Mouse (Mus musculus) forebrain, embryonic 15.5 days (tissue): Measurements from ENCODE around the gene Cfap100. TPM values are rescaled to one million over a fixed set of nuclear protein-coding genes. Genes with fewer than 3 reads are reported as not detected.

Experiments
- ATAC-seq: fragments of 200-750 bp; cut with Nextera tagmentation; replicated peaks from 2 replicates; pipeline ENCODE4 v1.8.0; 2017; ENCODE audit warnings: mild to moderate bottlenecking, moderate TSS enrichment, moderate library complexity
- H3K27ac ChIP-seq: fragments of 300-500 bp; sonication (generic); replicated peaks from 2 replicates; pipeline ENCODE4 v1.5.1; 2015; ENCODE audit warnings: mild to moderate bottlenecking, inconsistent platforms
- H3K27me3 ChIP-seq: fragments of 300-500 bp; sonication (generic); 2 replicates; pipeline ENCODE4 v1.6.1; 2015; ENCODE audit warnings: inconsistent platforms
- H3K36me3 ChIP-seq: fragments of 300-500 bp; sonication (generic); 2 replicates; pipeline ENCODE4 v1.6.1; 2015; ENCODE audit warnings: mild to moderate bottlenecking, inconsistent platforms
- H3K4me1 ChIP-seq: fragments of 300-500 bp; sonication (generic); 2 replicates; pipeline ENCODE4 v1.6.1; 2015; ENCODE audit warnings: inconsistent platforms
- H3K4me2 ChIP-seq: fragments of 300-500 bp; sonication (generic); replicated peaks from 2 replicates; pipeline ENCODE4 v1.6.1; 2015; ENCODE audit warnings: mild to moderate bottlenecking, inconsistent platforms
- H3K4me3 ChIP-seq: fragments of 300-500 bp; sonication (generic); 2 replicates; pipeline ENCODE4 v1.5.1; 2015; ENCODE audit warnings: mild to moderate bottlenecking, inconsistent platforms
- H3K9ac ChIP-seq: fragments of 300-500 bp; sonication (generic); replicated peaks from 2 replicates; pipeline ENCODE4 v1.6.1; 2015; ENCODE audit warnings: mild to moderate bottlenecking, inconsistent platforms
- H3K9me3 ChIP-seq: fragments of 300-500 bp; sonication (generic); 2 replicates; pipeline ENCODE4 v1.6.1; 2016; ENCODE audit warnings: inconsistent platforms
- WGBS: fragments of 180-500 bp; shearing (Covaris S2); methylation state at CpG from one replicate; pipeline ENCODE4 v1.1.7; 2015; ENCODE audit warnings: mixed read lengths; 5-methylcytosine and 5-hydroxymethylcytosine counted together
- polyA plus RNA-seq: library from polyadenylated mRNA; unstranded; fragments of >200 nt; fragmentation: Nextera tagmentation; extraction: Ambion mirVana; gene quantifications from 2 replicates; pipeline ENCODE4 v1.2.1, GENCODE M21; 2015

The Cfap100 gene
- polyA plus RNA-seq, 1 experiment from 2014 or later, result 5.3 TPM

DNA sequence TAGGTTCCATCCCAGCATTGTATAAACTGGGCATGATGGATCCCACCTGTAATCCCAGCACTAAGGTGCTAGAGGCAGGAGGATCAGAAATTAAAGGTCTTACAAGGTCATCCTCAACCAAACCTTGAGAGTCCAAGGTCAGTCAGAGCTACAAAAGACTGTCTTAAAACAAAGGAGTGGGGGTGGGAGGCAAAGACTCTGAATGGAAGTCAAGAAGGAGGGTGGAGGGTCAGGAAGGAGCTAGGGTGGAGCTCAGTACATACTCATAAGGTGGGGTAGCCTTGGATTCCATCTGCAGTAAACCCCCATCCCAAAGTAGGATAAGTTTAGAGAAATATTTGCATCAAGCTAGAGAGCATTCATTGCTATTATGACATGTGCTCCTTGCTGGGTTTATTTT is 24.0 kb upstream of the Cfap100 start:
- no peak for ATAC-seq
- H3K4me1 ChIP-seq, result peaks cover 4% of the 10 kb centered on the region; the same call in 1 of the 2 replicates

GRCm38 (mm10) chr6:90451512-90451911 is 22.9 kb upstream of the Cfap100 start:
- peaks cover 10% of the 10 kb centered on the region; the same call in 1 of the 2 replicates for H3K4me1 ChIP-seq
- no peak overlapping the region for H3K4me3 ChIP-seq
- no peak overlapping the region for H3K27ac ChIP-seq
- no peaks in the 10 kb centered on the region for H3K9me3 ChIP-seq
- WGBS, result 92% methylated on average over 5 of the region's 5 CpGs
- H3K36me3 ChIP-seq, result no peaks in the 10 kb centered on the region
- no peak overlapping the region for H3K4me2 ChIP-seq
- H3K27me3 ChIP-seq, result no peaks in the 10 kb centered on the region
- no peak for ATAC-seq
- no peak overlapping the region for H3K9ac ChIP-seq

More for the DNA sequence above, 24.0 kb upstream of the Cfap100 start:
- Histone ChIP-seq H3K4me2 (no peak overlapping the region), H3K4me3 (no peak overlapping the region), H3K36me3 (no peaks in the 10 kb centered on the region), H3K9me3 (no peaks in the 10 kb centered on the region), H3K27ac (no peak overlapping the region), H3K9ac (no peak overlapping the region), H3K27me3 (no peaks in the 10 kb centered on the region)

DNA sequence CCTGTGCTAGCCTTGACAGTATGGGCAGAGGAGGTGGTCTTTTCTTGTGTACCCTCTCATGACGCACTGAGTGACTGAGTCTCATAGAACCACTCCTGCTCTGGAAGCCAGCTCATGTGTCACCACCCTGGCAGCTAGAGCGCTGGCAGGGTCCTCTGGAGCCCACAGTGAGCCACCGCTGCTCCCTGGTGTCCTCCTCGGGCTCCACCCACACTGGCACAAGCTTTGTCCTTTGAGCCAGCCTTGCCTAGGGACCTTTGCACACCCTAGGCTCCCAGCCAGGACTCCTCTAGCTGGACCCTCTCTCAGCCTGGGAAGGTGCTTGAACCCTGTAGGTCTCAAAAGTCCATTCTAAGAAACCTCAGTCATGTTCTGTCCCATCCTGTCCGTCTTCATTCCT is 22.1 kb upstream of the Cfap100 start:
- Histone ChIP-seq H3K4me3 (no peak overlapping the region), H3K27me3 (no peaks in the 10 kb centered on the region), H3K4me1 (peaks cover 10% of the 10 kb centered on the region; the same call in 1 of the 2 replicates), H3K9ac (no peak overlapping the region), H3K4me2 (no peak overlapping the region), H3K9me3 (no peaks in the 10 kb centered on the region), H3K36me3 (no peaks in the 10 kb centered on the region), H3K27ac (no peak overlapping the region)
- 65% methylated on average over 5 of the region's 5 CpGs for WGBS
- ATAC-seq, result peak; percentile 40; the same call in 1 of the 2 replicates

- no peak for ATAC-seq
- H3K4me3 ChIP-seq, result no peak overlapping the region
- H3K27me3 ChIP-seq, result no peaks in the 10 kb centered on the region
- H3K27ac ChIP-seq, result no peak overlapping the region
- peaks cover 10% of the 10 kb centered on the region; the same call in 1 of the 2 replicates for H3K4me1 ChIP-seq
- H3K9ac ChIP-seq, result no peak overlapping the region
- 27% methylated on average over 7 of the region's 7 CpGs for WGBS
- H3K9me3 ChIP-seq, result no peaks in the 10 kb centered on the region
- H3K36me3 ChIP-seq, result no peaks in the 10 kb centered on the region
- no peak overlapping the region for H3K4me2 ChIP-seq
Observed at GRCm38 (mm10) chr6:90450179-90450578, 21.6 kb upstream of the Cfap100 start.

DNA sequence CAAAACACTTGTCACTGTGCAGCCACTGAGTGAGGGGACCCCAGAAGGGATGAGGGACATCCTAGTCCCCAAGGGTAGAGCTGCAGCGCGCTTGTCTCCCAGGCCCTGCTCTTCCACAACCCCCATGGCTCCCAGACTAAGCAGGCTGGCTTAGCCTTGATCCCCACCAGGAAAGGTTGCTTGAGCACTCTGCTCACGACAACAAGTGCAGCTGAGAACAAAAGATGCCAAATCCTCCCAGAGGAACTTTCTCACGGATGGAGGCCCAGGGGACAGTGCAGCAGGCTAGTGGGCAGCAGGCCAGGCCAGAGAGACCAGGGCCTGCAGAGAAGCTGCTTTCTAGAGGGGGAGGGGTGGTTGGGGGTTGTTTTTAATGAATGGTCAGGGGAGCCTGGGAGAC is 18.3 kb upstream of the Cfap100 start:
- Histone ChIP-seq H3K27me3 (no peaks in the 10 kb centered on the region), H3K9me3 (no peaks in the 10 kb centered on the region), H3K36me3 (no peaks in the 10 kb centered on the region), H3K4me2 (no peak overlapping the region), H3K9ac (no peak overlapping the region), H3K4me3 (no peak overlapping the region), H3K27ac (no peak overlapping the region; the same call in 1 of the 2 replicates), H3K4me1 (peaks cover 10% of the 10 kb centered on the region; the same call in 1 of the 2 replicates)
- 19% methylated on average over 4 of the region's 4 CpGs for WGBS
- ATAC-seq, result peak; percentile 51

GRCm38 (mm10) chr6:90437041-90437440 is 8.4 kb upstream of the Cfap100 start:
- 93% methylated on average over 3 of the region's 3 CpGs for WGBS
- no peaks in the 10 kb centered on the region for H3K9me3 ChIP-seq
- no peak for ATAC-seq
- H3K4me2 ChIP-seq, result no peak overlapping the region
- H3K9ac ChIP-seq, result no peak overlapping the region
- no peaks in the 10 kb centered on the region for H3K27me3 ChIP-seq
- no peak overlapping the region for H3K27ac ChIP-seq
- H3K4me1 ChIP-seq, result peaks cover 2% of the 10 kb centered on the region; the same call in 1 of the 2 replicates
- H3K36me3 ChIP-seq, result no peaks in the 10 kb centered on the region
- no peak overlapping the region for H3K4me3 ChIP-seq

- H3K9ac ChIP-seq, result no peak overlapping the region
- 88% methylated on average over 10 of the region's 10 CpGs for WGBS
- no peaks in the 10 kb centered on the region for H3K9me3 ChIP-seq
- no peaks in the 10 kb centered on the region for H3K36me3 ChIP-seq
- H3K27me3 ChIP-seq, result no peaks in the 10 kb centered on the region
- H3K4me1 ChIP-seq, result peaks cover 2% of the 10 kb centered on the region; the same call in 1 of the 2 replicates
- ATAC-seq, result no peak
- H3K4me2 ChIP-seq, result no peak overlapping the region
- no peak overlapping the region for H3K4me3 ChIP-seq
- H3K27ac ChIP-seq, result no peak overlapping the region
Observed at GRCm38 (mm10) chr6:90436192-90436907, 7.8 kb upstream of the Cfap100 start.

DNA sequence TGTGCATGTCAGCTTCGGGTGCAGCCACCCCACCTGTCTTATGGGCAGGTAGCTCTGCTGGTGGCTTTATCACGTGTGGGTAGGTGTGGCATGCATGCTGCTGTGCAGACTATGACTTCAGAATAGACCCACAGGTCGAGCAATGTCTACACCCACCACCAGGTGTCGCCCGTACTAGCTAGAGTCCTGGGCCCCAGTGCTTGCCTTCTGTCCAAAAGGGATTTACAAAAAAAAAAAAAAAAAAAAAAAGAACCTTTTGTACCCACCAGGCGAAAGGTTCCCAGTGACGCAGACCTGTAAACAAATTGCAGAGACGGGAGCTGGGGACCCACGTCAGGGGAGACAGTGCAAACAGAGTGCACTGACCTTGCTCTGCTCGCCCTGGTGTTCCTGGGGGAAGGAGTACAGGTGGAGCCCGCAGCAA is 6.6 kb upstream of the Cfap100 start:
- Histone ChIP-seq H3K36me3 (no peaks in the 10 kb centered on the region), H3K4me3 (no peak overlapping the region), H3K27me3 (no peaks in the 10 kb centered on the region), H3K4me2 (no peak overlapping the region), H3K27ac (no peak overlapping the region), H3K9me3 (no peaks in the 10 kb centered on the region), H3K9ac (no peak overlapping the region), H3K4me1 (peaks cover 2% of the 10 kb centered on the region; the same call in 1 of the 2 replicates)
- 13% methylated on average over 11 of the region's 11 CpGs for whole genome bisulfite sequencing
- ATAC-seq, result peak; percentile 78

GRCm38 (mm10) chr6:90434687-90435086 is 6.1 kb upstream of the Cfap100 start:
- Histone ChIP-seq H3K4me3 (no peak overlapping the region), H3K36me3 (no peaks in the 10 kb centered on the region), H3K4me2 (no peak overlapping the region), H3K27ac (no peak overlapping the region), H3K9ac (no peak overlapping the region), H3K9me3 (no peaks in the 10 kb centered on the region), H3K4me1 (peaks cover 2% of the 10 kb centered on the region; the same call in 1 of the 2 replicates), H3K27me3 (no peaks in the 10 kb centered on the region)
- 70% methylated on average over 3 of the region's 3 CpGs for WGBS
- ATAC-seq, result peak; percentile 39; the same call in 1 of the 2 replicates

DNA sequence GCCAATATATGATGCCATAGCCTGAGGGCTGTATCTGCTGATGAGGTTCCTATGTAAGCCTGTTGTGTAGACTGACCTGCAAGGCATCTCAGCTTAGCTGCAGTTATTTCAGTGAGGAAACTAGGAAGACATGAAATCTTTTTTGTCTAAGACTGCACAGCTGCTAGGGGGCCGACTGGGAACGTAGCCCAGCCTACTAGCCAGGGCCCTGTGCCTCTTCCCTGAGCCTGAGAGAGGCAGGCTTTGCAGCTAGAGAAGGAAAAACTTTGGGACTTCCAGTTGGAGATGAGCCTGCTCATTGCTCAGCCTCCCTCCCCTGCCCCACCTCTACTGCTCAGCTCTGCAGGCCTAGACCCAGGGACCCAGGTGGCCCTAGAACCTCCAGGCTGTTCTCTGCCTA is 2.9 kb upstream of the Cfap100 start:
- Histone ChIP-seq H3K36me3 (no peaks in the 10 kb centered on the region), H3K27me3 (0 out of 2 replicates have a peak, but pooled peaks cover 4% of the 10 kb centered on the region), H3K4me3 (no peak overlapping the region), H3K9ac (no peak overlapping the region), H3K4me1 (peaks cover 15% of the 10 kb centered on the region), H3K9me3 (no peaks in the 10 kb centered on the region), H3K27ac (no peak overlapping the region), H3K4me2 (no peak overlapping the region)
- 69% methylated on average over 2 of the region's 2 CpGs for WGBS
- no peak for ATAC-seq

DNA sequence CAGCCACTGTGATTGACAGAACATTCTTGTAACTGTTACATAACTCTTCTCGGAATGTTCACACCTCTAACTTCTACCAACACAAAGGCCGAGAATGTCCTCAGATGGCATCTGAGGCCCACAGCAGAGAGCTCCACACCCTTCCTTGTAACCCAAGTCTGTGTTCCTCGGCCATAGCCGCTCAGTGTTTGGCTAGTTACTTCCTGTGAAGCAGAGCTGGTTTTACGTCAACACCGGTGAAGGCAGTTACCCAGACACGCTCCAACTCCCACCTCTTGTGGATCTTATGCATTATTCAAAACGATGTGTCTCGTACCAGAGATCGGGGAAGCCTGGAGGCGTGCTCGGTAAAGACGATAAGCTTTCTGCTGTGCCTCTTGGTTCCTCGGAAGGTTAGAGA is 1.3 kb upstream of the Cfap100 start:
- 79% methylated on average over 14 of the region's 14 CpGs for WGBS
- Histone ChIP-seq H3K36me3 (no peaks in the 10 kb centered on the region), H3K4me3 (no peak overlapping the region), H3K27ac (no peak overlapping the region), H3K4me1 (peaks cover 13% of the 10 kb centered on the region), H3K9ac (no peak overlapping the region), H3K4me2 (no peak overlapping the region), H3K9me3 (no peaks in the 10 kb centered on the region), H3K27me3 (0 out of 2 replicates have a peak, but pooled peaks cover 4% of the 10 kb centered on the region)
- ATAC-seq, result no peak

- Histone ChIP-seq H3K4me3 (no peak overlapping the region), H3K9me3 (no peaks in the 10 kb centered on the region), H3K27ac (no peak overlapping the region), H3K4me1 (peaks cover 17% of the 10 kb centered on the region), H3K27me3 (0 out of 2 replicates have a peak, but pooled peaks cover 4% of the 10 kb centered on the region), H3K36me3 (no peaks in the 10 kb centered on the region), H3K9ac (no peak overlapping the region), H3K4me2 (no peak overlapping the region)
- WGBS, result 85% methylated on average over 4 of the region's 4 CpGs
- ATAC-seq, result no peak
Observed at GRCm38 (mm10) chr6:90426003-90426402, 2.6 kb downstream of the Cfap100 start.
